Mouse (Mus musculus): ENCODE data around the gene Nmnat2. TPM values are rescaled to one million over a fixed set of nuclear protein-coding genes. Genes with fewer than 3 reads are reported as not detected.

The Nmnat2 gene
- total and polyA plus RNA-seq, 2 experiments from 2014 or later = 70.5 to 120 TPM

- Histone ChIP-seq H3K4me3 (ENCODE audit: low read length) (no peak overlapping the region), H3K4me1 (ENCODE audit: insufficient read depth, low read length) (no peaks in the 10 kb centered on the region), H3K4me2 (ENCODE audit: low read depth, low read length) (no peak overlapping the region), H3K9ac (replicated peaks; ENCODE audit: low read length) (no peak overlapping the region), H3K27me3 (ENCODE audit: insufficient read depth, low read length) (no peaks in the 10 kb centered on the region), H3K36me3 (ENCODE audit: insufficient read depth, low read length) (no peaks in the 10 kb centered on the region; the same call in 1 of the 2 replicates), H3K27ac (no peak overlapping the region), H3K9me3 (ENCODE audit: low read length) (no peaks in the 10 kb centered on the region)
- WGBS = 50% methylated on average over 5 of the region's 5 CpGs
- ATAC-seq = peak; percentile 76
- peak; percentile 84 for DNase-seq (ENCODE audit: low spot score)
- TF ChIP-seq CTCF (IDR thresholded peaks at IDR 0.05; ENCODE audit: low read depth) = peak; percentile 83
Measured at GRCm38 (mm10) chr1:153092237-153092975, 137.6 kb downstream of the Nmnat2 start.

GRCm38 (mm10) chr1:153093172-153093571 is 138.4 kb downstream of the Nmnat2 start:
- Histone ChIP-seq H3K9me3 (ENCODE audit: low read length) (no peaks in the 10 kb centered on the region), H3K4me3 (ENCODE audit: low read length) (no peak overlapping the region), H3K9ac (replicated peaks; ENCODE audit: low read length) (no peak overlapping the region), H3K36me3 (ENCODE audit: insufficient read depth, low read length) (no peaks in the 10 kb centered on the region; the same call in 1 of the 2 replicates), H3K4me2 (ENCODE audit: low read depth, low read length) (no peak overlapping the region), H3K4me1 (ENCODE audit: insufficient read depth, low read length) (no peaks in the 10 kb centered on the region), H3K27ac (no peak overlapping the region), H3K27me3 (ENCODE audit: insufficient read depth, low read length) (no peaks in the 10 kb centered on the region)
- DNase-seq (ENCODE audit: low spot score) = no peak
- ATAC-seq = no peak
- WGBS = 60% methylated on average over 5 of the region's 5 CpGs
- no peak for TF ChIP-seq CTCF (IDR thresholded peaks at IDR 0.05; ENCODE audit: low read depth)

- DNase-seq (ENCODE audit: low spot score) = no peak
- H3K4me1 ChIP-seq (ENCODE audit: insufficient read depth, low read length) = no peaks in the 10 kb centered on the region
- H3K27ac ChIP-seq = no peak overlapping the region
- no peak overlapping the region for H3K4me3 ChIP-seq (ENCODE audit: low read length)
- no peak overlapping the region for H3K9ac ChIP-seq (replicated peaks; ENCODE audit: low read length)
- H3K36me3 ChIP-seq (ENCODE audit: insufficient read depth, low read length) = no peaks in the 10 kb centered on the region; the same call in 1 of the 2 replicates
- no peak for ATAC-seq
- H3K4me2 ChIP-seq (ENCODE audit: low read depth, low read length) = no peak overlapping the region
- TF ChIP-seq CTCF (IDR thresholded peaks at IDR 0.05; ENCODE audit: low read depth) = no peak
- WGBS = 76% methylated on average over 4 of the region's 4 CpGs
- no peaks in the 10 kb centered on the region for H3K27me3 ChIP-seq (ENCODE audit: insufficient read depth, low read length)
- H3K9me3 ChIP-seq (ENCODE audit: low read length) = no peaks in the 10 kb centered on the region
Measured at GRCm38 (mm10) chr1:153093581-153093980, 138.8 kb downstream of the Nmnat2 start.

GRCm38 (mm10) chr1:153094226-153095076 is 139.7 kb downstream of the Nmnat2 start:
- Histone ChIP-seq H3K36me3 (ENCODE audit: insufficient read depth, low read length) (no peaks in the 10 kb centered on the region; the same call in 1 of the 2 replicates), H3K4me2 (ENCODE audit: low read depth, low read length) (no peak overlapping the region), H3K9ac (replicated peaks; ENCODE audit: low read length) (no peak overlapping the region), H3K27ac (no peak overlapping the region), H3K4me1 (ENCODE audit: insufficient read depth, low read length) (no peaks in the 10 kb centered on the region), H3K9me3 (ENCODE audit: low read length) (no peaks in the 10 kb centered on the region), H3K27me3 (ENCODE audit: insufficient read depth, low read length) (no peaks in the 10 kb centered on the region), H3K4me3 (ENCODE audit: low read length) (no peak overlapping the region)
- DNase-seq (ENCODE audit: low spot score) (no peak), ATAC-seq (no peak)
- no peak for TF ChIP-seq CTCF (IDR thresholded peaks at IDR 0.05; ENCODE audit: low read depth)
- 28% methylated on average over 12 of the region's 12 CpGs for WGBS

- TF ChIP-seq CTCF (IDR thresholded peaks at IDR 0.05; ENCODE audit: low read depth) = no peak
- no peak for ATAC-seq
- 52% methylated on average over 6 of the region's 6 CpGs for WGBS
Measured at GRCm38 (mm10) chr1:153095328-153095727, 140.5 kb downstream of the Nmnat2 start.

GRCm38 (mm10) chr1:153095826-153096727 is 141.3 kb downstream of the Nmnat2 start:
- Histone ChIP-seq H3K9ac (replicated peaks; ENCODE audit: low read length) (no peak overlapping the region), H3K36me3 (ENCODE audit: insufficient read depth, low read length) (no peaks in the 10 kb centered on the region), H3K9me3 (ENCODE audit: low read length) (no peaks in the 10 kb centered on the region), H3K4me3 (ENCODE audit: low read length) (no peak overlapping the region), H3K27ac (no peak overlapping the region), H3K27me3 (ENCODE audit: insufficient read depth, low read length) (no peaks in the 10 kb centered on the region), H3K4me2 (ENCODE audit: low read depth, low read length) (no peak overlapping the region), H3K4me1 (ENCODE audit: insufficient read depth, low read length) (no peaks in the 10 kb centered on the region)
- no peak for TF ChIP-seq CTCF (IDR thresholded peaks at IDR 0.05; ENCODE audit: low read depth)
- no peak for DNase-seq (ENCODE audit: low spot score)
- WGBS = 29% methylated on average over 16 of the region's 16 CpGs
- ATAC-seq = no peak

More at GRCm38 (mm10) chr1:153095328-153095727, 140.5 kb downstream of the Nmnat2 start:
- Histone ChIP-seq H3K27me3 (ENCODE audit: insufficient read depth, low read length) (no peaks in the 10 kb centered on the region), H3K9ac (replicated peaks; ENCODE audit: low read length) (no peak overlapping the region), H3K27ac (no peak overlapping the region), H3K9me3 (ENCODE audit: low read length) (no peaks in the 10 kb centered on the region), H3K4me3 (ENCODE audit: low read length) (no peak overlapping the region), H3K36me3 (ENCODE audit: insufficient read depth, low read length) (no peaks in the 10 kb centered on the region), H3K4me1 (ENCODE audit: insufficient read depth, low read length) (no peaks in the 10 kb centered on the region), H3K4me2 (ENCODE audit: low read depth, low read length) (no peak overlapping the region)
- DNase-seq (ENCODE audit: low spot score) = no peak
